Mouse (Mus musculus) erythroblast, embryonic 14.5 days (primary cell): ENCODE data around the gene Apaf1. TPM values are rescaled to one million over a fixed set of nuclear protein-coding genes. Genes with fewer than 3 reads are reported as not detected.

ENCODE experiments used
- H3K27me3 ChIP-seq: 2 replicates; pipeline ENCODE4 v1.6.1; 2012; ENCODE audit warnings: inconsistent platforms; ENCODE audit not compliant: control insufficient read depth
- H3K36me3 ChIP-seq: 2 replicates; pipeline ENCODE4 v1.6.1; 2012; ENCODE audit warnings: mild to moderate bottlenecking, inconsistent platforms; ENCODE audit not compliant: control insufficient read depth
- H3K4me1 ChIP-seq: 2 replicates; pipeline ENCODE4 v1.6.1; 2012; ENCODE audit warnings: inconsistent platforms; ENCODE audit not compliant: control insufficient read depth
- H3K4me3 ChIP-seq: replicated peaks from 2 replicates; pipeline ENCODE3; 2012; ENCODE audit warnings: moderate library complexity, mild to moderate bottlenecking, inconsistent platforms
- H3K9me3 ChIP-seq: 2 replicates; pipeline ENCODE4 v1.6.1; 2012; ENCODE audit warnings: low read length, inconsistent platforms, mixed read lengths; ENCODE audit not compliant: control insufficient read depth
- GATA1 ChIP-seq: IDR thresholded peaks from 2 replicates; pipeline ENCODE4 v1.6.1; 2012; ENCODE audit warnings: low read length, inconsistent platforms, mixed read lengths
- TAL1 ChIP-seq: IDR thresholded peaks from 3 replicates; pipeline ENCODE4 v1.6.1; 2012; ENCODE audit warnings: low read length, inconsistent platforms, mixed read lengths
- polyA plus RNA-seq: library from polyadenylated mRNA; stranded (reverse); fragments of >175 nt; gene quantifications from 2 replicates; pipeline ENCODE4 v1.2.3, GENCODE M21; 2012

Apaf1 gene
- polyA plus RNA-seq, 1 experiment: 0.30 TPM

GRCm38 (mm10) chr10:91001421-91001820, 81.1 kb downstream of the Apaf1 start:
- H3K36me3 ChIP-seq: peaks cover 36% of the 10 kb centered on the region
- peaks cover 3% of the 10 kb centered on the region for H3K4me1 ChIP-seq
- H3K4me3 ChIP-seq: no peak overlapping the region
- H3K9me3 ChIP-seq: no peaks in the 10 kb centered on the region
- no peaks in the 10 kb centered on the region for H3K27me3 ChIP-seq
- TF ChIP-seq GATA1 (no peak), TAL1 (no peak)

DNA sequence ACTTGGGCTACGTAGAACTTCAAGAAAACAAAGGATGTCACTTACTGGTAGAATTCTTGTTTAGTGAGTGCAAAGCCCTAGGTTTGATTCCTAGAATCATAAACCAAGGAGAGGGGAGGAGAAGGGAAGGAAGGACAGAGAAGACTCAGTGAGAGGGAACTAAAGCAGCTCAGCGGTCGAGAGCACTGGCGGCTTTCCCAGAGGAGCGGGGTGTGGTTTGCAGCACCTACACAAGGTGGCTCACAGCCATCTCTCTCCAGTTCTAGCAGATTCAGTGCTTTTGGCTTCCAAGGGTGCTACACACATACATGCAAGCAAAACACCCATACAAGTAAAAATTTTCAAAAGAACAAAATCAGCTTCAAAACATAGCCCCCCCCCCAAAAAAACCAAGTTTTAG, 82.7 kb downstream of the Apaf1 start:
- TF ChIP-seq GATA1 (no peak), TAL1 (no peak)
- H3K27me3 ChIP-seq: no peaks in the 10 kb centered on the region
- peaks cover 44% of the 10 kb centered on the region for H3K36me3 ChIP-seq
- H3K4me1 ChIP-seq: no peaks in the 10 kb centered on the region
- H3K9me3 ChIP-seq: no peaks in the 10 kb centered on the region
- H3K4me3 ChIP-seq: no peak overlapping the region

DNA sequence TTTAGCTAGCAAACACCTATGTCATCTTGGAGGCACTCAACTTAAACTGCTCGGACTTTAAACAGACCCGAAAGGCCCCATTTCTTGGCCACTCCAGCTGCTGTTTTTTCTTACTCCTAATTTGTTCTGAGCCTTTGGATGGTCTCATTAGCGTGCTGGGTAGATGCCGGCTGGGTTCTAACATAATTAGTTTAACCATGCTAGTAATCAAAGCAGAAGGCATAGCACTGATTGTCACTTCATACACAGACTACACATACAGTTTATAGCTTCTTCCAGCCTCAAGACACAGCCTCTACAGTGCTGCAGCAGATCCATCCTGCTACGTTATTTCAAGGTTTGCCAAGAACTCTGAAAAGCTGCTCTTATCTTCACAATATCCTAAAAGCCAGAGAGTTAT, 88.7 kb downstream of the Apaf1 start:
- TF ChIP-seq TAL1 (no peak), GATA1 (no peak)
- Histone ChIP-seq H3K9me3 (no peaks in the 10 kb centered on the region), H3K27me3 (no peaks in the 10 kb centered on the region), H3K4me3 (no peak overlapping the region), H3K36me3 (peaks cover 61% of the 10 kb centered on the region), H3K4me1 (no peaks in the 10 kb centered on the region)

DNA sequence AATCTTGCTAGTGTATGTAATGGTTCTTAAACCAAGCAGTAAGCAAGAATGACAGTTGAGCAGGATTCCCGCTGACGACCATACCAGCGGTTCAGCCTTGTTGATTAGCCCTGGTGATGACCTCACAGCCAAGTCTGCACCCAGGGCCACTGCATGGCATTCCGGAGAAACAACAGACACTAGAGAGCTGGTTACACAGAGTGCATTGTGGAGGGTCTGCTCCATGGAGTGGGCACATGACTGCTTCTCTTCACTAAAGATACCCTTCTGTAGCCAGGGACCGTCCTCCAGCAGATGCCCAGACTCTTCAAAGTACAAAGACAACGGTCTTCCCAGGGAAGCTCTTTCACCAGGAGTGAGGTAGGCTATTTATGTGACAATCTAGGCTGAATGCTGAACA, 90.3 kb downstream of the Apaf1 start:
- peaks cover 50% of the 10 kb centered on the region for H3K36me3 ChIP-seq
- no peaks in the 10 kb centered on the region for H3K4me1 ChIP-seq
- no peak for TF ChIP-seq GATA1
- no peak for TF ChIP-seq TAL1
- H3K27me3 ChIP-seq: no peaks in the 10 kb centered on the region
- H3K9me3 ChIP-seq: no peaks in the 10 kb centered on the region
- no peak overlapping the region for H3K4me3 ChIP-seq

GRCm38 (mm10) chr10:90990340-90990739, 92.2 kb downstream of the Apaf1 start:
- Histone ChIP-seq H3K36me3 (peaks cover 37% of the 10 kb centered on the region), H3K4me3 (no peak overlapping the region), H3K9me3 (no peaks in the 10 kb centered on the region), H3K27me3 (no peaks in the 10 kb centered on the region), H3K4me1 (no peaks in the 10 kb centered on the region)
- no peak for TF ChIP-seq TAL1
- no peak for TF ChIP-seq GATA1

DNA sequence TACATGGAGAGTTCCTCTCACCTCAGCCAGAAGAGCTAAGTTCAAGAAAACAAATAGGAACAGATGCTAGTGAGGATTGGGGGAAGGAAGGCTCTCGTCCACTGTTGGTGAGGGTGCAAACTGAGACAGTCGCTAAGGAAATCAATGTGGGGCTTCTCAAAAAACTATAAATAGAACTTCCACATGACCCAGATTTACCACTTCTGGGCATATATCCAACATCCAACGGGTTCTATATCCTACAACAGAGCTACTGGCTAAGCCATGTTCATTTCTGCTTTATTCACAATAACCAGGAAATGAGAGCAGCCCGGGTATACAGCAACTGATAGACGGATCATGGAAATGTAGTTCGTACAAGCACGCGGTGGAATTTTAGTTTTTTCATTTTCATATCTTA, 99.5 kb downstream of the Apaf1 start:
- no peak overlapping the region for H3K4me3 ChIP-seq
- TF ChIP-seq TAL1 (no peak), GATA1 (no peak)
- H3K9me3 ChIP-seq: peaks cover 8% of the 10 kb centered on the region
- no peaks in the 10 kb centered on the region for H3K4me1 ChIP-seq
- H3K27me3 ChIP-seq: no peaks in the 10 kb centered on the region
- H3K36me3 ChIP-seq: no peaks in the 10 kb centered on the region; the same call in none of the 2 replicates

GRCm38 (mm10) chr10:90981811-90982210, 100.8 kb downstream of the Apaf1 start:
- peaks cover 8% of the 10 kb centered on the region for H3K9me3 ChIP-seq
- H3K27me3 ChIP-seq: no peaks in the 10 kb centered on the region
- H3K4me3 ChIP-seq: no peak overlapping the region
- H3K4me1 ChIP-seq: no peaks in the 10 kb centered on the region
- TF ChIP-seq TAL1 (no peak), GATA1 (no peak)
- no peaks in the 10 kb centered on the region; the same call in 1 of the 2 replicates for H3K36me3 ChIP-seq

GRCm38 (mm10) chr10:90974491-90974890, 108.1 kb downstream of the Apaf1 start:
- Histone ChIP-seq H3K4me3 (no peak overlapping the region), H3K9me3 (peaks cover 1% of the 10 kb centered on the region), H3K27me3 (peaks cover 18% of the 10 kb centered on the region), H3K4me1 (peaks cover 2% of the 10 kb centered on the region; the same call in 1 of the 2 replicates), H3K36me3 (no peaks in the 10 kb centered on the region)
- TF ChIP-seq GATA1: no peak

- Histone ChIP-seq H3K27me3 (peaks cover 22% of the 10 kb centered on the region), H3K4me1 (peaks cover 2% of the 10 kb centered on the region; the same call in 1 of the 2 replicates), H3K4me3 (no peak overlapping the region), H3K36me3 (no peaks in the 10 kb centered on the region), H3K9me3 (peaks cover 3% of the 10 kb centered on the region; the same call in 1 of the 2 replicates)
- TF ChIP-seq GATA1 (no peak), TAL1 (no peak)
These were observed 108.5 kb downstream of the Apaf1 start for GRCm38 (mm10) chr10:90974084-90974483.

GRCm38 (mm10) chr10:90970560-90970959, 112.0 kb downstream of the Apaf1 start:
- no peaks in the 10 kb centered on the region for H3K36me3 ChIP-seq
- no peak overlapping the region for H3K4me3 ChIP-seq
- H3K4me1 ChIP-seq: peaks cover 2% of the 10 kb centered on the region; the same call in 1 of the 2 replicates
- H3K9me3 ChIP-seq: peaks cover 3% of the 10 kb centered on the region; the same call in 1 of the 2 replicates
- H3K27me3 ChIP-seq: peaks cover 46% of the 10 kb centered on the region
- TF ChIP-seq TAL1 (no peak), GATA1 (no peak)
